Mouse (Mus musculus) midbrain, embryonic 14.5 days (tissue): ENCODE results near the gene Igdcc4. TPM values are rescaled to one million over a fixed set of nuclear protein-coding genes. Genes with fewer than 3 reads are reported as not detected.
A peak's percentile ranks its signal among the peaks of the same experiment; 100 is the strongest.

Source experiments
- ATAC-seq: fragments of 200-750 bp; cut with Nextera tagmentation; 2 replicates; pipeline ENCODE4 v1.8.0; 2017; ENCODE audit warnings: moderate number of reproducible peaks, moderate library complexity; ENCODE audit not compliant: low FRiP score, low TSS enrichment
- DNase-seq: peaks from one replicate; pipeline ENCODE4 v3.0.0-alpha.2; 2015
- H3K27ac ChIP-seq: fragments of 300-500 bp; sonication (generic); replicated peaks from 2 replicates; pipeline ENCODE4 v1.5.1; 2014; ENCODE audit warnings: mild to moderate bottlenecking, low read depth, low read length, moderate library complexity
- H3K27me3 ChIP-seq: fragments of 300-500 bp; sonication (generic); 2 replicates; pipeline ENCODE4 v1.6.1; 2014; ENCODE audit warnings: low read length, control low read depth, mixed read lengths; ENCODE audit not compliant: control insufficient read depth, insufficient read depth
- H3K36me3 ChIP-seq: fragments of 300-500 bp; sonication (generic); 2 replicates; pipeline ENCODE4 v1.6.1; 2014; ENCODE audit warnings: low read length, control low read depth; ENCODE audit not compliant: control insufficient read depth, insufficient read depth
- H3K4me1 ChIP-seq: fragments of 300-500 bp; sonication (generic); 2 replicates; pipeline ENCODE4 v1.6.1; 2014; ENCODE audit warnings: mild to moderate bottlenecking, antibody characterized with exemption, low read length, control low read depth; ENCODE audit not compliant: control insufficient read depth, insufficient read depth
- H3K4me2 ChIP-seq: fragments of 300-500 bp; sonication (generic); 2 replicates; pipeline ENCODE4 v1.6.1; 2014; ENCODE audit warnings: mild to moderate bottlenecking, low read length, moderate library complexity
- H3K4me3 ChIP-seq: fragments of 300-500 bp; sonication (generic); replicated peaks from 2 replicates; pipeline ENCODE4 v1.5.1; 2014; ENCODE audit warnings: low read depth, low read length
- H3K9ac ChIP-seq: fragments of 300-500 bp; sonication (generic); replicated peaks from 2 replicates; pipeline ENCODE4 v1.6.1; 2014; ENCODE audit warnings: mild to moderate bottlenecking, low read length, moderate library complexity
- H3K9me3 ChIP-seq: fragments of 300-500 bp; sonication (generic); 2 replicates; pipeline ENCODE4 v1.6.1; 2016; ENCODE audit warnings: low read length, control low read depth, mixed read lengths; ENCODE audit not compliant: control insufficient read depth
- WGBS: fragments of 180-500 bp; shearing (Covaris S2); extraction: QIAGEN DNeasy Blood & Tissue Kit; methylation state at CpG from one replicate; pipeline ENCODE4 v1.1.7; 2014; 5-methylcytosine and 5-hydroxymethylcytosine counted together
- polyA plus RNA-seq: library from polyadenylated mRNA; unstranded; fragments of >200 nt; fragmentation: Nextera tagmentation; extraction: Ambion mirVana; gene quantifications from 2 replicates; pipeline ENCODE4 v1.2.1, GENCODE M21; 2014

Igdcc4 gene
- polyA plus RNA-seq, 1 experiment from 2014 or later = 17.3 TPM

- 23% methylated on average over 8 of the region's 8 CpGs for WGBS
- Histone ChIP-seq H3K36me3 (no peaks in the 10 kb centered on the region), H3K4me2 (peak overlapping the region; percentile 96), H3K27ac (peak overlapping the region; percentile 86), H3K27me3 (no peaks in the 10 kb centered on the region), H3K4me1 (peaks cover 6% of the 10 kb centered on the region), H3K4me3 (peak overlapping the region; percentile 81), H3K9ac (peak overlapping the region; percentile 89; the same call in 1 of the 2 replicates), H3K9me3 (no peaks in the 10 kb centered on the region)
- ATAC-seq (no peak), DNase-seq (peak; percentile 36)
Measured at GRCm38 (mm10) chr9:65103173-65103752, 2.0 kb downstream of the Igdcc4 start.

DNA sequence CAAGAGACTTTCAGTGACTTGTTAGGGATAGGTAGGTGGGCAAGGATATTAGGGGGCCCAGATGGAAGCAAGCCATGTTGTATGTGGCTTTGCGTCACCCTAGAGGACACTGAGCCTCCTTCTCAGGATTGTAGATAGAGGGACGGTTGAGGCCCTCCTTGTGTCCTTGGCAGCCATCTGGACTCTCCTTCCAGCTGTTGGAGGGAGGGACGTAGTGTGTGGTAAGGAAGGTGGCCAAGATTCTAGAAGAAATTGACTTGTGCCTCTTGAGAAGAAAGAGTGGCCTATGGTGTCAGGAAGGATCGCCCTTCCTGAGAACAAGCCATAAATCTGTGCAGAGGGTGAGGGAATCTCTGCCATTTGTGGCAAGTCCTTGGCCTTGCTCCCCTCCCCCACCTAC, 5.5 kb downstream of the Igdcc4 start:
- no peaks in the 10 kb centered on the region for H3K27me3 ChIP-seq
- H3K4me3 ChIP-seq = no peak overlapping the region
- no peaks in the 10 kb centered on the region for H3K36me3 ChIP-seq
- no peak overlapping the region for H3K9ac ChIP-seq
- no peak for DNase-seq
- peaks cover 26% of the 10 kb centered on the region for H3K4me1 ChIP-seq
- 94% methylated on average over 4 of the region's 4 CpGs for WGBS
- H3K4me2 ChIP-seq = no peak overlapping the region
- no peak for ATAC-seq
- no peaks in the 10 kb centered on the region for H3K9me3 ChIP-seq
- no peak overlapping the region for H3K27ac ChIP-seq

DNA sequence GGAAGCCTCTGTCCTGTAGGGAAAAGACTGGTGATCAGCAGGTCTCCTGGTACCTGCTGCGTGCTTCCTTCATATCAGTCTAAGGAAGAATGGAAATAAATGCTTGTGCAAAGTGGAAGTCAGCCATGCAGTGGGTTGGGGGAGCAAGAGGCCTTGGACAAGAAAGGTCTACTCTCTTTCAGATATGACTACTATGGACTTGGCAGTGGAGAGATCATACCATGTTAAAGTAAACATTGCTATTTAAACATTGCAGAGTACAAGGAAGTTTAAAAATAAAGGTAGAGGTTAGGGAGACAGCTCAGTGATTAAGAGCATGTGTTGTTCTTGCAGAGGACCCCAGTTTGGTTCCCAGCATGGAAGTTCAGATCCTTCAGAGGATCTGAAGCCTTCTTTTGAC, 6.6 kb downstream of the Igdcc4 start:
- 89% methylated on average over 1 of the region's 1 CpGs for WGBS
- no peak for DNase-seq
- no peaks in the 10 kb centered on the region for H3K27me3 ChIP-seq
- H3K9me3 ChIP-seq = no peaks in the 10 kb centered on the region
- no peak overlapping the region for H3K9ac ChIP-seq
- no peak overlapping the region for H3K4me3 ChIP-seq
- H3K27ac ChIP-seq = no peak overlapping the region
- no peak overlapping the region for H3K4me2 ChIP-seq
- peaks cover 23% of the 10 kb centered on the region for H3K4me1 ChIP-seq
- no peaks in the 10 kb centered on the region for H3K36me3 ChIP-seq
- ATAC-seq = no peak

DNA sequence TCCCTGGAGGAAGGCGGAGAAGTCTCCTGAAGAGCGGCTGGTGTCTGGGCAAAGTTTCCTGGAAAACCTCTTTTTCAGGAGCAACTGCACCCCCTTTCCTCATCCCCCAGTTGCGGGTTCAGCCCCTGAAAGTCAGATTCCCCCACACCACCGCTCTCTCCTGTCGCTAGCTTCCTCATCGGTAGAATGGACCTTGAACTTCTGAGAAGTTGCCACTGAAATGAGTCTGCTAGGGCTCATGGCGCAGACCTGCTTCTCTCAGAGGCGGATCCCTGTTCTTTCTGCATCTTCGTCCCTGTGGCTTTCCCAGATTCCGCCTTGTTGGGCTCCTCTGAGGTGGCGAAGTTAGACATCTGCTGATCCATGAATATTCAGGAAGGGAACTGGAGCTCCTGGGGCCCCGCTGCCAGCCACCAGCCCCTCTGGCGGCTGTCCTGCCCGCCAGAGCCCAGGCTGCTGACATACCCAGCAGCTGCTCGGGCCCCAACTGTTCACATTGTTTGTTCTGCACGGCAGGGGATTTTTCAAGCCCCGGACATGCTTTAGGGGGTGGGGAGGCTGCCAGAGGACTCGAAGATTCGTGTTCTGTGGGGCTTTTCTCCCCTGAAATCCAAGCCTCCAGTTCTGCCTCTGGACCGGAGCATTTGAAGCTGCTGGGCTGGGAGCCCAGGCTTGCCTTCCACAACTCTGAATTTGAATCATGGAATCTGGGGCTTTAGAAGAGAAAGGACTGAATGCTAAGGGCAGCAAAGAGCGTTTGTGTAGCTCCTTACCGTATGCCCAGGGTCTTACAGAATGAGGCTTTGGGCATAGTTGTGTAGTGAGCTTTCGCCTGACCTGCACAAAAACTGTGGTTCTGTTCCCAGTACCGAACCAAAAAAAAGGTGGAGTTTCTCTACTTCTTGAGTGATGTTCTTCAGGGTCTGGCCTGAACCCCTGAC, 8.1 kb downstream of the Igdcc4 start:
- no peaks in the 10 kb centered on the region for H3K9me3 ChIP-seq

GRCm38 (mm10) chr9:65111698-65112097, 10.4 kb downstream of the Igdcc4 start:
- ATAC-seq (no peak), DNase-seq (no peak)
- Histone ChIP-seq H3K27ac (no peak overlapping the region), H3K4me3 (no peak overlapping the region), H3K4me1 (peaks cover 20% of the 10 kb centered on the region), H3K27me3 (no peaks in the 10 kb centered on the region), H3K9ac (no peak overlapping the region), H3K9me3 (no peaks in the 10 kb centered on the region), H3K36me3 (peaks cover 11% of the 10 kb centered on the region; the same call in 1 of the 2 replicates), H3K4me2 (no peak overlapping the region)
- WGBS = 87% methylated on average over 5 of the region's 5 CpGs

More for the DNA sequence above, 8.1 kb downstream of the Igdcc4 start:
- H3K9ac ChIP-seq = peak overlapping the region; percentile 29; the same call in 1 of the 2 replicates
- DNase-seq (peak; percentile 80), ATAC-seq (peak; percentile 87)
- peaks cover 5% of the 10 kb centered on the region; the same call in 1 of the 2 replicates for H3K36me3 ChIP-seq
- no peaks in the 10 kb centered on the region for H3K27me3 ChIP-seq
- H3K4me1 ChIP-seq = peaks cover 20% of the 10 kb centered on the region
- 6% methylated on average over 24 of the region's 24 CpGs for WGBS
- H3K4me3 ChIP-seq = no peak overlapping the region
- H3K4me2 ChIP-seq = peak overlapping the region; percentile 43
- peak overlapping the region; percentile 87 for H3K27ac ChIP-seq

- H3K27me3 ChIP-seq = no peaks in the 10 kb centered on the region
- ATAC-seq (no peak), DNase-seq (no peak)
- peaks cover 20% of the 10 kb centered on the region for H3K4me1 ChIP-seq
- H3K9me3 ChIP-seq = no peaks in the 10 kb centered on the region
- WGBS = 87% methylated on average over 2 of the region's 2 CpGs
- H3K4me3 ChIP-seq = no peak overlapping the region
- H3K36me3 ChIP-seq = peaks cover 23% of the 10 kb centered on the region
- H3K9ac ChIP-seq = no peak overlapping the region
- no peak overlapping the region for H3K4me2 ChIP-seq
- no peak overlapping the region for H3K27ac ChIP-seq
Measured at GRCm38 (mm10) chr9:65113694-65114093, 12.4 kb downstream of the Igdcc4 start.

GRCm38 (mm10) chr9:65115891-65116290, 14.6 kb downstream of the Igdcc4 start:
- ATAC-seq = no peak
- WGBS = 74% methylated on average over 2 of the region's 2 CpGs

GRCm38 (mm10) chr9:65117516-65117915, 16.2 kb downstream of the Igdcc4 start:
- Histone ChIP-seq H3K9ac (no peak overlapping the region), H3K4me1 (no peaks in the 10 kb centered on the region), H3K4me2 (no peak overlapping the region), H3K9me3 (no peaks in the 10 kb centered on the region), H3K4me3 (no peak overlapping the region), H3K27me3 (no peaks in the 10 kb centered on the region), H3K27ac (no peak overlapping the region), H3K36me3 (peaks cover 31% of the 10 kb centered on the region)
- DNase-seq (no peak), ATAC-seq (no peak)
- 76% methylated on average over 2 of the region's 2 CpGs for WGBS

More at GRCm38 (mm10) chr9:65115891-65116290, 14.6 kb downstream of the Igdcc4 start:
- Histone ChIP-seq H3K4me1 (0 out of 2 replicates have a peak, but pooled peaks cover under 1% of the 10 kb centered on the region), H3K4me3 (no peak overlapping the region), H3K9ac (no peak overlapping the region), H3K27me3 (no peaks in the 10 kb centered on the region), H3K27ac (no peak overlapping the region), H3K9me3 (no peaks in the 10 kb centered on the region), H3K36me3 (peaks cover 28% of the 10 kb centered on the region), H3K4me2 (no peak overlapping the region)
- no peak for DNase-seq
